Mouse (Mus musculus): ENCODE data around the gene Scarb1.
A peak's percentile ranks its signal among the peaks of the same experiment; 100 is the strongest.

The Scarb1 gene

GRCm38 (mm10) chr5:125271531-125272203 lies 69.2 kb downstream of the Scarb1 start:
- DNase-seq (ENCODE audit: low read depth, low spot score) = peak; percentile 80

GRCm38 (mm10) chr5:125270587-125271130 lies 70.2 kb downstream of the Scarb1 start:
- peak; percentile 73 for DNase-seq (ENCODE audit: low read depth, low spot score)

GRCm38 (mm10) chr5:125269836-125270235 lies 71.1 kb downstream of the Scarb1 start:
- DNase-seq (ENCODE audit: low read depth, low spot score) = no peak

- no peak for DNase-seq (ENCODE audit: low read depth, low spot score)
Observed at GRCm38 (mm10) chr5:125269399-125269798, 71.5 kb downstream of the Scarb1 start.

- peak; percentile 69 for DNase-seq (ENCODE audit: low read depth, low spot score)
Observed at GRCm38 (mm10) chr5:125268033-125268765, 72.7 kb downstream of the Scarb1 start.

- peak; percentile 65 for DNase-seq (ENCODE audit: low read depth, low spot score)
Observed at GRCm38 (mm10) chr5:125267150-125267961, 73.5 kb downstream of the Scarb1 start.

GRCm38 (mm10) chr5:125266128-125266527 lies 74.8 kb downstream of the Scarb1 start:
- no peak for DNase-seq (ENCODE audit: low read depth, low spot score)

GRCm38 (mm10) chr5:125264700-125265099 lies 76.2 kb downstream of the Scarb1 start:
- no peak for DNase-seq (ENCODE audit: low read depth, low spot score)

GRCm38 (mm10) chr5:125262578-125262977 lies 78.3 kb downstream of the Scarb1 start:
- peak; percentile 72 for DNase-seq (ENCODE audit: low read depth, low spot score)

GRCm38 (mm10) chr5:125253917-125254316 lies 87.0 kb downstream of the Scarb1 start:
- DNase-seq (ENCODE audit: low read depth, low spot score) = no peak

GRCm38 (mm10) chr5:125253448-125253847 lies 87.4 kb downstream of the Scarb1 start:
- no peak for DNase-seq (ENCODE audit: low read depth, low spot score)

GRCm38 (mm10) chr5:125252664-125253063 lies 88.2 kb downstream of the Scarb1 start:
- no peak for DNase-seq (ENCODE audit: low read depth, low spot score)

- no peak for DNase-seq (ENCODE audit: low read depth, low spot score)
Observed at GRCm38 (mm10) chr5:125251885-125252615, 88.8 kb downstream of the Scarb1 start.

- no peak for DNase-seq (ENCODE audit: low read depth, low spot score)
Observed at GRCm38 (mm10) chr5:125249187-125249586, 91.7 kb downstream of the Scarb1 start.

GRCm38 (mm10) chr5:125246711-125247110 lies 94.2 kb downstream of the Scarb1 start:
- no peak for DNase-seq (ENCODE audit: low read depth, low spot score)

- peak; percentile 85 for DNase-seq (ENCODE audit: low read depth, low spot score)
Observed at GRCm38 (mm10) chr5:125245534-125246151, 95.3 kb downstream of the Scarb1 start.

GRCm38 (mm10) chr5:125244825-125245533 lies 95.9 kb downstream of the Scarb1 start:
- peak; percentile 58 for DNase-seq (ENCODE audit: low read depth, low spot score)

- no peak for DNase-seq (ENCODE audit: low read depth, low spot score)
Observed at GRCm38 (mm10) chr5:125243928-125244327, 97.0 kb downstream of the Scarb1 start.

GRCm38 (mm10) chr5:125242111-125242510 lies 98.8 kb downstream of the Scarb1 start:
- DNase-seq (ENCODE audit: low read depth, low spot score) = no peak

GRCm38 (mm10) chr5:125241627-125242026 lies 99.3 kb downstream of the Scarb1 start:
- DNase-seq (ENCODE audit: low read depth, low spot score) = no peak

Measured in retina, postnatal 7 days (tissue).